Mouse (Mus musculus) midbrain, embryonic 10.5 days (tissue): Measurements from ENCODE around the gene Chst3. TPM values are rescaled to one million over a fixed set of nuclear protein-coding genes. Genes with fewer than 3 reads are reported as not detected.
"Not testable (repeated sequence)": the region's sequence is repeated elsewhere in the genome, so short reads cannot be mapped to it uniquely, and the experiment has no call there.

ENCODE experiments used
- DNase-seq: peaks from one replicate; pipeline ENCODE4 v3.0.0-alpha.2; 2017; ENCODE audit warnings: low spot score
- H3K27ac ChIP-seq: fragments of 300-500 bp; sonication (generic); replicated peaks from 2 replicates; pipeline ENCODE4 v1.5.1; 2016; ENCODE audit warnings: mild to moderate bottlenecking
- H3K27me3 ChIP-seq: fragments of 300-500 bp; sonication (generic); 2 replicates; pipeline ENCODE4 v1.6.1; 2016; ENCODE audit warnings: low read depth, mild to moderate bottlenecking; ENCODE audit not compliant: poor library complexity, severe bottlenecking
- H3K36me3 ChIP-seq: fragments of 300-500 bp; sonication (generic); 2 replicates; pipeline ENCODE4 v1.6.1; 2016; ENCODE audit warnings: mild to moderate bottlenecking, moderate library complexity
- H3K4me1 ChIP-seq: fragments of 300-500 bp; sonication (generic); 2 replicates; pipeline ENCODE4 v1.6.1; 2016
- H3K4me3 ChIP-seq: fragments of 300-500 bp; sonication (generic); 2 replicates; pipeline ENCODE4 v1.5.1; 2016; ENCODE audit warnings: mild to moderate bottlenecking, moderate library complexity
- H3K9me3 ChIP-seq: fragments of 300-500 bp; sonication (generic); replicated peaks from 2 replicates; pipeline ENCODE4 v1.6.1; 2016; ENCODE audit warnings: mild to moderate bottlenecking
- WGBS: fragments of 180-500 bp; shearing (Covaris S2); methylation state at CpG from one replicate; pipeline ENCODE4 v1.1.7; 2016; 5-methylcytosine and 5-hydroxymethylcytosine counted together
- polyA plus RNA-seq: library from polyadenylated mRNA; unstranded; fragments of >200 nt; fragmentation: Nextera tagmentation; extraction: Ambion mirVana; gene quantifications from 2 replicates; pipeline ENCODE4 v1.2.1, GENCODE M21; 2016

Gene Chst3
- polyA plus RNA-seq, 1 experiment from 2014 or later = 2.0 TPM

DNA sequence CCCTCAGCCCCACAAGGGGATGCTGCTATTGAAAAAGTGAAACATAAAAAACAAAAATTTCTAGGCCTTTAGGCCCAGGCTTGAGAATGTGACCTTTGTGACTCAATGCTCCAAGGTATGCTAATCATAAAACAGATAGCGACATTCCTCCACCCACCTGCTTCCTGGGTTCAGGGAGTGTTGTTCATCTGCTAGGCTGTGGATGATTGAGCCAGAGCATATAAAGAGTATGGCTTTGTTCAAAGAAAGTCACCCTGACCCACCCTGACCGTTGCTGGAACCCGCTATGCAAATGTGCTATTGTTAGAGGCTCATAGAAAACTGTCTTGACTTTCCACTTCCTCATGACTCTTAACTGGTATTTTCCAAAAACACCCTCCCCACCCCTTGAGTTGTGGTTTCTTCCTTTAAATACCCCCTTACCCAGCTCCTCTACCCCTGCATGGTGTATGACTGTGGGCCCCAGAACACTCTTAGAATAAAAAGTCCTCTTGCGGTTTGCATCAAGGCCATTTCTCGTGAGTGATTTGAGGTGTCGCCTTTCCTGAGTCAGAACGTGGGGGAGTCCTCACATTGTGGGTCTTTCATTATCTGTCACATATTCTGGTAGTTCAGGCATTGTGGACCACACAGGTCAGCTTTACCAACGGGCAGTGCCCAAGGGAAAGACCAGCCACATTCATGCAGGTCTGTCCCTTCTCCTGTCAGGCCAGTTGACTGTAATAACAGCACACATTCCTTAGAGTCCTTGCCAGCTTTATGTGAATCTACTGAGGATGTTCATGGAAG lies 56.7 kb downstream of the Chst3 start:
- WGBS = 91% methylated on average over 8 of the region's 8 CpGs
- H3K4me1 ChIP-seq, H3K9me3 ChIP-seq, DNase-seq, H3K4me3 ChIP-seq, H3K36me3 ChIP-seq, H3K27me3 ChIP-seq, H3K27ac ChIP-seq: not testable (repeated sequence)

DNA sequence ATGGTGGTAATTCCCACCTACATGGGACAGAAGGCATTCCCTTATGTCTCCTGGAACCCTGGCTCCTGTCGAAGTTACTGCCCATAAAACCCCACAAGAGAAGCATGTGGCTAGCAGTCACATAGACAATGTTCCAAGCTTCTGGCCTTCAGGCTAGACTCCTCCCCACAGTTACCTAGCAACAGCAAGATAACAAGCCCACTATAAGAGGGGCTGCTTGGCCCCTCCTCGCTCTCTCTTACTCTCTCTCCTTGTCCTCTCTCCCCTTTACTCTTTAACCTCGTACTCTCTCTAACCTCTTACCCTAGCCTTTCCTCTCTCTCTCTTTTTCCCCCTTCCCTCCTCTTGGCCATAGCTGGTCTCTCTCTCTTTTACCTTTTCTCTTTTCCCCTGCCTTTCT lies 57.7 kb downstream of the Chst3 start:
- H3K4me1 ChIP-seq, H3K27ac ChIP-seq, H3K27me3 ChIP-seq, H3K9me3 ChIP-seq, H3K4me3 ChIP-seq, DNase-seq, H3K36me3 ChIP-seq: not testable (repeated sequence)
- 83% methylated on average over 3 of the region's 3 CpGs for WGBS

DNA sequence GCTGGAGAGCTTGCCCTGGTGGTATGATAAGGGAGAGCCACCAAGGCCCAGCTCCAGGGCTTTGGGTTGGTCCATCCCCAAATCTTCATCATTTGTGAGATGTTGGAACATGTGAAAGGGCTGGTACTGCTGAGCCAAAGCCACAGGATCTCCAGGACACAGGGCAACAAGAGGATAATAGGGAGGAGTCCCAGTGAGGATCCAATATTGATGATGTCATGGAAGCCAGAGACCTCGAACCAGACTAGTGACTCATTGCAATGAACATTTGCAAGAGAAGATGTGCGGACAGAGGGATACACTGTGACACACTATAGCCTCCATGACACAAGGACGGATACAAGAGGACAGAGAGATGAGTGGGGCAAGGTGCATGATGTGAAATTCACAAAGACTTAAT lies 60.9 kb downstream of the Chst3 start:
- Histone ChIP-seq H3K4me3 (no peak overlapping the region), H3K4me1 (0 out of 2 replicates have a peak, but pooled peaks cover 4% of the 10 kb centered on the region), H3K27me3 (no peaks in the 10 kb centered on the region), H3K9me3 (no peaks in the 10 kb centered on the region), H3K27ac (no peak overlapping the region), H3K36me3 (no peaks in the 10 kb centered on the region)
- DNase-seq = no peak
- 89% methylated on average over 3 of the region's 3 CpGs for WGBS

DNA sequence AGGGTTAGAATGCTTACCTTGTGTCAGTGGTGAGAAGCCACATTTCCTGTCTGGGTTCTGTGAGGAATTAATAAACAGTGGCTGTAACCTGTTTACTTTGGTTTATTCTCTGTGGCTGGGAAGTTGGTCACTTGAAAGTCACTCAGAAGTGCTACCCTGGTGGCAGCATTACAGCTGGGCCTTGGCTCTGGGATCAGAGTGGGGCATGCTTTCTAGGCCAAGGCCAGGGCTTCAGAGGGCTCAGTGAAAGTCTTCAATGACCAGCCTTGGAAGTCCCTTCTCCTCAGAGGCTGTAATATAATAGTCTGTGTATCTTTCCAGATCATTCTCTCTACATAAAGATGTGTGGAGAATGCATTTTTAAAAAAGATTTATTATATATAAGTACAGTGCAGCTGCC lies 63.0 kb downstream of the Chst3 start:
- H3K36me3 ChIP-seq = no peaks in the 10 kb centered on the region
- H3K27me3 ChIP-seq = no peaks in the 10 kb centered on the region
- H3K27ac ChIP-seq = no peak overlapping the region
- H3K9me3 ChIP-seq = no peaks in the 10 kb centered on the region
- no peak for DNase-seq
- H3K4me1 ChIP-seq = peaks cover 5% of the 10 kb centered on the region; the same call in 1 of the 2 replicates
- no peak overlapping the region for H3K4me3 ChIP-seq

DNA sequence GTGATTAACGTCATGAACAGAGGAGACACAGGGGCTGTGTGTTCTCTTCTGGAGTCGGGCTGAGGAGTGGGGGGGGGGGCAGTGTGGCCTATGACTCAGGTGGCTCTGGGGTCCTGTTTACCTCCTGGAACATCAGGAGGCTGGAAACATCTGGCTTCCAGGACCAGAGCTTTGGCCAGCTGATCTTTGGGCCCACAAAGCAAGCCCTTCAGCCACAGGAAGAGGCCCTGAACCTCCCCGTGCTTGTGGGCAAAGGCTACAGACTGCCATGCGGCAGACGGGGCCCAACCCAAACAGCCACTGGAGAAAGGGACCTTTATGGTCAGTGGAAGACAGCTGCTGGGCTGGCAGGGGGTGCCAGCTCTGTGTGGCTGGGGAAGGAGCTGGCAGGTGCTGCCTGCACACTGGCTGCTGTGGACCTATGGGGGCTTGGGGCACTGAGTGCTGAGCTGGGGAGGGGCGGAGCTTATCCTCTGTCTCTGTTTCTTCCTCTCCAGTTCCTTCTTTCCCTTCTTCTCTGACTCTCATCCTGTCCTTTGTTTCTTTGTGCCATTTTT lies 67.9 kb downstream of the Chst3 start:
- no peak for DNase-seq
- no peaks in the 10 kb centered on the region for H3K27me3 ChIP-seq
- no peaks in the 10 kb centered on the region for H3K36me3 ChIP-seq
- no peak overlapping the region for H3K4me3 ChIP-seq
- H3K27ac ChIP-seq = peak overlapping the region; percentile 63
- no peaks in the 10 kb centered on the region for H3K9me3 ChIP-seq
- 75% methylated on average over 6 of the region's 6 CpGs for WGBS
- peaks cover 5% of the 10 kb centered on the region; the same call in 1 of the 2 replicates for H3K4me1 ChIP-seq

DNA sequence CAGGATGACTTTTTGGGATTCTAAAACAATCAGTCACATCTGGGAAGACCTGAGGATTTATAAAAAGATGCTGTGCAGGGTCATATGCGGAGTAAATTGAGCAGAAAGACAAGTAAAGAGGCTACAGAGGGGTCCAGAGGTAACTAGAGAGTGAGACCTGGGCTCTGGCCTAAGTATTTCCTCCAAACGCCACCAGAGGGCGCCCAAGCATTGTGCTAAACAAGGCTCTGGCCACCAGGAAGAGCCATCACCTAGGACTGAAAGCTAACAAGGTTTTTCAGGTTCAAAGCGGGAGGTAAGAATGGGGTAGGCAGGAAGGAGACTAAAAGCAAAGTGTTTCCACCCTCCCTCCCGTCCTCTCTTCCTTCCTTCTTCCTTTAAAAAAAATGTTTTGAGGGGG lies 71.0 kb downstream of the Chst3 start:
- Histone ChIP-seq H3K36me3 (no peaks in the 10 kb centered on the region), H3K27me3 (no peaks in the 10 kb centered on the region), H3K27ac (no peak overlapping the region), H3K4me1 (peaks cover 5% of the 10 kb centered on the region; the same call in 1 of the 2 replicates), H3K4me3 (no peak overlapping the region), H3K9me3 (no peaks in the 10 kb centered on the region)
- WGBS = 7% methylated on average over 5 of the region's 5 CpGs
- DNase-seq = peak; percentile 77

DNA sequence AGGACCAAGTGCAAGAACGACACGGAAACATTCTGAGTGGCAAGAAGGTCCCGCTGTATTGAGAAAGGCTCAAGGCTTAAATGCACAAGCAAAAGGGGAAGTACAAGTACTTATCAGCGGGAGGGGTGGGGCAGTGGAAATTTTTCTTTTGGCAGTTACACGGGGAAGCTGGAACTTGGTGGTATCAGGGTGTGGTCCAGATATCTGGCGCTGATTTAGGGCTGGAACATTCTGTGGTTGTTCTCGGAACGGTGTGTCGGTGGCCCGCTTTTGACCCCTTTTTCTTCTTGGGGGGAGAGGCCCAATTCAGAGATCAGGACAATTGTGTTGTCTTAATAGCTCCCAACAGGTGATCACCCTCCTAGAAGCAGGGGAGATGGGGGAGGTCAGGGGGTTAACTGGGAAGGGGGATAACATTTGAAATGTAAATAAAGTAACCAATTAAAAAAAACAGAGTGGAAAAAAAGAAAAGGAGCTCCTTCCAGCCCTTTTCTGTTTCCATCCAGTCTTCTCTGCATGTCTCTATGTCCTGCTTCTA lies 71.5 kb downstream of the Chst3 start:
- H3K36me3 ChIP-seq, H3K4me3 ChIP-seq, DNase-seq, H3K9me3 ChIP-seq, H3K27ac ChIP-seq, H3K4me1 ChIP-seq, H3K27me3 ChIP-seq: not testable (repeated sequence)
- WGBS = 70% methylated on average over 10 of the region's 10 CpGs

DNA sequence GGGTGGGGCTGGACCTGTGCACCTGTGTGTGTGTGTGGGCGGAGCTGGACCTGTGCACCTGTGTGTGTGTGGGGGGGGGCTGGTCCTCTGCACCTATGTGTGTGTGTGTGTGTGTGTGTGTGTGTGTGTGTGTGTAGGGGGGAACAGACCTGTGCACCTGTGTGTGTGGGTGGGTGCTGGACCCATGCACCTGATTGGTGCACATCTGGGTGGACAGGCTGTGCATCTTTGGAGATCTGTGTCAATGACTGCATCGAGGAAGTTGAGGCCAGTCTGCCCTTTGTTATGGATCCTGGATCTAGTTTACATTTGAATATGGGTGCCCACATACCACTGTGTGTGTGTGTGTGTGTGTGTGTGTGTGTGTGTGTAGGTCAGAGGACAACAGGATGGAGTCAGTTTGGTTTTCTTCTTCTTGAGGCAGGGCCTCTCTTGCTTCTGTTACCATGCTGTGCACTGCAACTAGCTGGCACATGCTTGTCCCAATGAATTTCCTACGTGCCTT lies 77.4 kb downstream of the Chst3 start:
- no peak for DNase-seq
- no peak overlapping the region for H3K27ac ChIP-seq
- H3K27me3 ChIP-seq = no peaks in the 10 kb centered on the region
- no peaks in the 10 kb centered on the region for H3K4me1 ChIP-seq
- 92% methylated on average over 3 of the region's 3 CpGs for WGBS
- H3K4me3 ChIP-seq = no peak overlapping the region
- peaks cover 4% of the 10 kb centered on the region; the same call in 1 of the 2 replicates for H3K9me3 ChIP-seq
- no peaks in the 10 kb centered on the region for H3K36me3 ChIP-seq

DNA sequence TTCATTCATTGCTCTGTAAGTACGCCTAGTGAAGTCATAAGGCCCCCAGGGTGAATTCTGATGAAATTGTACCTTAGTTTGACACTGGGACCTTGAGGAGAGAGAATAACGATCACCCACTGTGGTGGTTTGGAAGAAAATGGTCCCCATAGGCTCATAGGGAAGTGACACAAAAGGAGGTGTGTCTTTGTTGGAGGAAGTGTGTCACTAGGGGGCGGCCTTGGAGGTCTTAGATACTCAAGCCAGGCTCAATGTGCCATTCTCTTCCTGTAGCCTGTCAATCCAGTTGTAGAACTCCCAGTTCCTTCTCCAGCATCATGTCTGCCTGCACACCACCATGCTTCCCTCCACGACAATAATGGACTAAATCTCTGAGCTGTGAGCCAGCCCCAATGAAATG lies 78.3 kb downstream of the Chst3 start:
- DNase-seq = no peak
- no peaks in the 10 kb centered on the region for H3K27me3 ChIP-seq
- no peaks in the 10 kb centered on the region for H3K4me1 ChIP-seq
- WGBS = 93% methylated on average over 4 of the region's 4 CpGs
- no peaks in the 10 kb centered on the region for H3K36me3 ChIP-seq
- peaks cover 4% of the 10 kb centered on the region; the same call in 1 of the 2 replicates for H3K9me3 ChIP-seq
- H3K4me3 ChIP-seq = no peak overlapping the region
- H3K27ac ChIP-seq = no peak overlapping the region

DNA sequence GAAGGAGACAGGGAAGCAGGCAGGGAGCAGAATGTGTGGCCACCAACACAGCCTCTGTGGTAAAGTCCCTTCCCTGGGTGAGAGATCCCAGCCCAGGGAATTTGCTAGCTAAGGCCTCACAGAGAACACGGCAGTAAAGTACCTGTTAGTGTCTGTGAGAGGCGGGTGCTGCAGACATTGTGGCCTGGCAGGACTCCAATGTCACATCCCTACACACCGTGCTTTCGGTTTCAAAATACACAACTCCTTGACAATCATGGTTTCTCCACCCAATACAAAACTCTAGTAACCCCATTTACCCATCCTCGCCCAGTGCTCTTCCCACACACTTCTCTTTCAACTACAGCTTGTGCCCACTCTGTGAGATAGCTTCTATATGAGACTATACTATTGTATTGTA lies 80.4 kb downstream of the Chst3 start:
- WGBS = 92% methylated on average over 5 of the region's 5 CpGs
- peaks cover 9% of the 10 kb centered on the region for H3K4me1 ChIP-seq
- peaks cover 4% of the 10 kb centered on the region; the same call in 1 of the 2 replicates for H3K9me3 ChIP-seq
- no peak for DNase-seq
- no peak overlapping the region for H3K27ac ChIP-seq
- no peak overlapping the region for H3K4me3 ChIP-seq
- H3K36me3 ChIP-seq = no peaks in the 10 kb centered on the region
- no peaks in the 10 kb centered on the region for H3K27me3 ChIP-seq

DNA sequence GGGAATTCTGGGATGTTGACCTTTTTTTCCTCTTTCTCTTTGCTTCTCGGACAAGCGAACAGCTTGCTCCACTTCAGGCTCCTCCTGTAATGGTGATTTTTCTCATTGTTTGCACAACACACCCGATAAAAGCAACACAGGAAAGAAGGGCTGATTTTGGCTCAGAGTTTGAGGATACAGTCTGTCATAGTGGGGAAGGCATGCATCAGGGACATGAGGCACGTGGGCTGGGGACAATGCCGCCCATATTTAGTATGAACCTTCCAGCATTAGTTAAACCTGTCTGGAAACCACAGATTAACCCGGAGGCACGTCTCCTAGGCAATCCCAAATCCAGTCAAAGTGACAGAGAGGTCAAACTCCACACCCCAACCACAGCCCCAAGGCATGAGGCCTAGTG lies 82.1 kb downstream of the Chst3 start:
- Histone ChIP-seq H3K27ac (no peak overlapping the region), H3K4me3 (no peak overlapping the region), H3K4me1 (peaks cover 16% of the 10 kb centered on the region), H3K27me3 (no peaks in the 10 kb centered on the region), H3K9me3 (peaks cover 4% of the 10 kb centered on the region; the same call in 1 of the 2 replicates), H3K36me3 (no peaks in the 10 kb centered on the region)
- no peak for DNase-seq
- 78% methylated on average over 7 of the region's 7 CpGs for WGBS

DNA sequence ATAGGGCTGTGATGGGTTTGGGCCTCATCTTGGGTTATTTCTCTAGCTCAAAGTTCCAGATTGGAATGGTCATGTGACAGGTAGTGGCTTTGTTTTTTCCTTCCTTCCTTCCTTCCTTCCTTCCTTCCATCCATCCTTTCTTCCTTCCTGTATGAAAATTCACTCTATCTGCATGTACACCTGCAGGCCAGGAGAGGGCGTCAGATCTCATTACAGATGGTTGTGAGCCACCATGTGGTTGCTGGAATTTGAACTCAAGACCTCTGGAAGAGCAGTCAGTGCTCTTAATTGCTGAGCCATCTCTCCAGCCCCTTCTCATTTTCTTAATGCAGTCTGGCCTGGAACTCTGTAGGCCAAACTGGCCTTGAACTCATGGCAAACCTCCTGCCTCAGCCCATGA lies 83.0 kb downstream of the Chst3 start:
- H3K4me1 ChIP-seq = peaks cover 16% of the 10 kb centered on the region
- not testable (repeated sequence) for H3K36me3 ChIP-seq, H3K27me3 ChIP-seq, DNase-seq, H3K27ac ChIP-seq, H3K9me3 ChIP-seq, H3K4me3 ChIP-seq
- 46% methylated on average over 1 of the region's 1 CpGs for WGBS

DNA sequence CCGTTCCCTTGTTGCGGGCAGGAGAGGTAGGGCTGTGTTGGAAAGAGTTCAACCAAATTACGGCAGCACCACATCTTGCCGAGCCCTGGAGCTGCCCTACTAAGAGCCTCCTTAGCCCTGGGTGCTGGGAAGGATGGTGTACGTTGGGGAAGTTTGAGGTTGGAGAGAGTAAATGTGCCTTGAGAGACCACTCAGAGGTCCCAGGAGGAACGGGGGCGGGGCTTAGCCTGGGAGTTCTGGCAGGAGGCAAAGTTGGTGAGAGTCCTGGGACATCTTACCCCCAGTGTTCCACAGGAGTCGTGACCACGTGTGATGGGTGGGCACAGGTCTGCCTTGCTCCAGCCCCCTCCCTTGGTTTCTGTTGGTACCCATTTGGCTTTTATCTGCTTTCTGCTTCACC lies 84.9 kb downstream of the Chst3 start:
- DNase-seq = no peak
- Histone ChIP-seq H3K4me3 (no peak overlapping the region), H3K4me1 (peaks cover 16% of the 10 kb centered on the region), H3K27ac (peak overlapping the region; percentile 28; the same call in 1 of the 2 replicates), H3K9me3 (no peaks in the 10 kb centered on the region), H3K36me3 (peaks cover 6% of the 10 kb centered on the region; the same call in 1 of the 2 replicates), H3K27me3 (no peaks in the 10 kb centered on the region)
- 46% methylated on average over 9 of the region's 9 CpGs for WGBS
